ENCODE assay signal across 12 mouse cellular contexts in genomic region chr10:9907919-9908502, GRCm38 (mm10). TPM values are rescaled to one million over a fixed set of nuclear protein-coding genes. Genes with fewer than 3 reads are reported as not detected.
DNase-seq lines count a peak whose midpoint lies in the region; ATAC-seq and TF ChIP-seq lines count a peak whose summit lies in the region.
"Had no signal": no experiment of that assay in that cellular context is flagged by ENCODE, and none has a peak within 500 bp of the region (broad histone marks: within the 10 kb centered on the region; RNA-seq: fewer than 3 reads in every experiment).

No protein-coding gene starts in this region.

- H3K27ac ChIP-seq in heart, adult 2 months, result peak overlapping the region; percentile 26
- no peak overlapping the region for H3K27ac ChIP-seq in heart, embryonic 12.5 days (ENCODE audit: poor library complexity, severe bottlenecking)
- H3K27ac ChIP-seq in cerebellum, adult 2 months (ENCODE audit: insufficient read depth, low read length), result no peak overlapping the region
- H3K27ac ChIP-seq: forebrain, embryonic 12.5 days; hindbrain, embryonic 12.5 days had no signal

- no peak for TF ChIP-seq POLR2A in heart, adult 2 months (IDR thresholded peaks at IDR 0.05; ENCODE audit: insufficient read depth, low read depth, low read length)
- no peak for TF ChIP-seq POLR2A in cerebellum, adult 2 months (IDR thresholded peaks at IDR 0.05; ENCODE audit: borderline replicate concordance, insufficient read depth, low read length)

- peaks cover 8% of the 10 kb centered on the region; the same call in 1 of the 2 replicates for H3K36me3 ChIP-seq in heart, adult 2 months (ENCODE audit: control insufficient read depth, insufficient read depth, low read length)
- no peaks in the 10 kb centered on the region for H3K36me3 ChIP-seq in heart, embryonic 12.5 days
- H3K36me3 ChIP-seq: forebrain, embryonic 12.5 days; hindbrain, embryonic 12.5 days had no signal

- H3K4me1 ChIP-seq in heart, adult 2 months (ENCODE audit: control insufficient read depth, insufficient read depth, low read length), result no peaks in the 10 kb centered on the region; the same call in 1 of the 2 replicates
- no peaks in the 10 kb centered on the region for H3K4me1 ChIP-seq in heart, embryonic 12.5 days (replicated peaks)
- no peaks in the 10 kb centered on the region for H3K4me1 ChIP-seq in cerebellum, adult 2 months (ENCODE audit: control insufficient read depth, insufficient read depth, low read length)
- H3K4me1 ChIP-seq: forebrain, embryonic 12.5 days; hindbrain, embryonic 12.5 days had no signal

- no peak for TF ChIP-seq EP300 in heart, adult 2 months (IDR thresholded peaks at IDR 0.05; ENCODE audit: insufficient read depth, low read depth, low read length)

- intact Hi-C loops in heart, adult 2 months (cut with DNase I), result no loop called here

- H3K9ac ChIP-seq in heart, adult 2 months (ENCODE audit: low read depth, low read length), result no peak overlapping the region
- no peak overlapping the region for H3K9ac ChIP-seq in heart, embryonic 12.5 days
- H3K9ac ChIP-seq: forebrain, embryonic 12.5 days; hindbrain, embryonic 12.5 days had no signal

- H3K9me3 ChIP-seq in heart, embryonic 12.5 days (replicated peaks), result no peaks in the 10 kb centered on the region
- H3K9me3 ChIP-seq: forebrain, embryonic 12.5 days; hindbrain, embryonic 12.5 days had no signal

- DNase-seq in heart, adult 2 months, result peak in 1 of 2 experiments; percentile 44
- peak; percentile 93 for DNase-seq in 416B (ENCODE audit: low read depth)
- peak; percentile 15 to 53 for DNase-seq in kidney, postnatal 36 days
- no peak for DNase-seq in cerebellum, postnatal 36 days
- no peak for DNase-seq in urinary bladder, adult 18-20 months (ENCODE audit: low spot score in 2 of 2)
- no peak for DNase-seq in cerebellum, adult 2 months
- DNase-seq: embryo, embryonic 11 days had no signal

- H3K4me3 ChIP-seq in heart, adult 2 months, result no peak overlapping the region
- no peak overlapping the region for H3K4me3 ChIP-seq in heart, embryonic 12.5 days
- H3K4me3 ChIP-seq in cerebellum, adult 2 months (replicated peaks; ENCODE audit: insufficient read depth, low read depth, low read length), result no peak overlapping the region
- H3K4me3 ChIP-seq: forebrain, embryonic 12.5 days; hindbrain, embryonic 12.5 days had no signal

- no peak for ATAC-seq in heart, embryonic 12.5 days (ENCODE audit: insufficient number of reproducible peaks, low FRiP score)
- ATAC-seq in granulocyte monocyte progenitor cell, adult 5-6 weeks (replicated peaks; ENCODE audit: poor library complexity, severe bottlenecking), result peak; percentile 77

- H3K4me2 ChIP-seq in heart, embryonic 12.5 days, result no peak overlapping the region
- H3K4me2 ChIP-seq: forebrain, embryonic 12.5 days; hindbrain, embryonic 12.5 days had no signal

- no peaks in the 10 kb centered on the region for H3K27me3 ChIP-seq in heart, adult 2 months (ENCODE audit: control insufficient read depth, insufficient read depth, low read length)
- no peaks in the 10 kb centered on the region for H3K27me3 ChIP-seq in heart, embryonic 12.5 days (replicated peaks)
- no peaks in the 10 kb centered on the region for H3K27me3 ChIP-seq in cerebellum, adult 2 months (ENCODE audit: control insufficient read depth, insufficient read depth, low read length)
- H3K27me3 ChIP-seq: CH12.LX; forebrain, embryonic 12.5 days had no signal

- H3K79me2 ChIP-seq in heart, adult 2 months (replicated peaks; ENCODE audit: control insufficient read depth, insufficient read depth, low read length), result no peaks in the 10 kb centered on the region

- WGBS in heart, adult 2 months, result 34% methylated on average over 8 of the region's 8 CpGs
- 62% methylated on average over 8 of the region's 8 CpGs for WGBS in heart, embryonic 12.5 days
- WGBS in cerebellum, adult 2 months, result 51% methylated on average over 8 of the region's 8 CpGs

- no peak for TF ChIP-seq CTCF in heart, adult 2 months (IDR thresholded peaks at IDR 0.05)
- no peak for TF ChIP-seq CTCF in cerebellum, adult 2 months (IDR thresholded peaks at IDR 0.05; ENCODE audit: borderline replicate concordance, insufficient read depth, low read depth, low read length)

RNA-seq across cellular contexts. Expression of gene Stxbp5, which starts 7.1 kb away (rescaled TPM):
- 10 to 100 TPM; 11.9 to 13.7 TPM for total RNA-seq in heart, adult 2 months (2021)
- polyA plus RNA-seq in heart, adult 2 months (2012; rRNA removed), result 8.4 and 10.5 TPM in 2 replicates
- 5.2 and 6.1 TPM in 2 replicates for polyA plus RNA-seq in heart, embryonic 12.5 days (2016; fragmentation: Nextera tagmentation; extraction: Ambion mirVana)
- total RNA-seq in granulocyte monocyte progenitor cell, adult 5-6 weeks (2014; fragmentation: Nextera tagmentation), result 55.8 and 62.7 TPM in 2 replicates
- 51.3 and 55.9 TPM in 2 replicates for total RNA-seq in granulocyte monocyte progenitor cell, adult 5-6 weeks (2017)
- 30.9 and 32.7 TPM in 2 replicates for polyA plus RNA-seq in cerebellum, adult 2 months (2012; rRNA removed)

Comparison
In these comparisons a context has a peak if more than half of its experiments do, and no peak if none do; other contexts are left out.
1. DNase-seq: peak in 416B (single experiment) and kidney, postnatal 36 days (2 of 2); none in cerebellum, postnatal 36 days (0 of 2), urinary bladder, adult 18-20 months (0 of 2) and cerebellum, adult 2 months (0 of 2).